Mouse (Mus musculus): ENCODE results near the gene Impad1. TPM values are rescaled to one million over a fixed set of nuclear protein-coding genes. Genes with fewer than 3 reads are reported as not detected.

Gene Impad1
- polyA plus RNA-seq (2012): 4.6 and 6.0 TPM in 2 replicates

- TF ChIP-seq GATA1 (IDR thresholded peaks at IDR 0.05; ENCODE audit: low read length): no peak
These were observed at the start of gene Impad1 for GRCm38 (mm10) chr4:4792992-4793834. TSS of gene Impad1 (minus strand) at chr4:4793355.

DNA sequence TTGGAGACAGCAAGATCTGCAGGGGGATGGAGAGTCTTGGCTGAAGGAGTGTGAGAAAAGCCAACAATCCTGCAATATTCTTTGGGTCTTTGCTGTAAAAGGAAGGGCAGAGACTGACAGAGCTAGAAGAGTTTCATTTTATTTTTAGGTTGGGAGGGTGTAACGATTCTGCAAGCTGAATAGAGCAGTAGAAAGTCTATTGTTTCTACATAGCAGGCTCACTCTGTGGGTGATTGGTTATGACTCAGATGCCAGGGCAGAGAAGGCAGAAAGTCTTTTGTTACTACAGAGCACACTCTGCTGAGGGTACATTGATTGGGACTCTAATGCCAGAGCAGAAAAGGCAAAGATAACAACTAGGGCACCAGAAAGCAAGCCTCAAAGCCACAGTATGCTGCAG lies 47.0 kb upstream of the Impad1 start:
- TF ChIP-seq GATA1 (IDR thresholded peaks at IDR 0.05; ENCODE audit: low read length): no peak

GRCm38 (mm10) chr4:4833789-4834295 lies 40.7 kb upstream of the Impad1 start:
- no peak for TF ChIP-seq GATA1 (IDR thresholded peaks at IDR 0.05; ENCODE audit: low read length)

GRCm38 (mm10) chr4:4828131-4828530 lies 35.0 kb upstream of the Impad1 start:
- TF ChIP-seq GATA1 (IDR thresholded peaks at IDR 0.05; ENCODE audit: low read length): no peak

GRCm38 (mm10) chr4:4822119-4822518 lies 29.0 kb upstream of the Impad1 start:
- no peak for TF ChIP-seq GATA1 (IDR thresholded peaks at IDR 0.05; ENCODE audit: low read length)

GRCm38 (mm10) chr4:4792141-4792991 lies 789 bp downstream of the Impad1 start:
- no peak for TF ChIP-seq GATA1 (IDR thresholded peaks at IDR 0.05; ENCODE audit: low read length)

DNA sequence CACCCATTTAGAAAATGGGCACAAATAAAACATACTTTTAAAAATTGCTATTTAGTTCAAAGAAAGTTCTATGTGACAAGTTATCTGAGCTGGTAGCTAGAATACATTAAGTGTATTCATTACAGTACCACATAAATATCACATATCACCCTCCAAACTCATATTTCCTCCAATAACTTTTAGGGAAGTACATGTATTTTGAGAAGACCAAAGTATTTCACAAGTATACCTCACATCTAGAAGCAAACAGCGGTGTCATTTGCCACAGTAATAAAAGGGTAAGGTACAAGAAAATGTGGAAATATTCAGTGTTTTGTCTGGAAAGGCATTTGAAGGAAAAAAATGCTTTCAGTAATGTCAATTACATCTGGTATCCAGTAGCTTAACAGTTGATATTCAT lies 2.0 kb downstream of the Impad1 start:
- no peak for TF ChIP-seq GATA1 (IDR thresholded peaks at IDR 0.05; ENCODE audit: low read length)

GRCm38 (mm10) chr4:4785169-4785568 lies 8.0 kb downstream of the Impad1 start:
- no peak for TF ChIP-seq GATA1 (IDR thresholded peaks at IDR 0.05; ENCODE audit: low read length)

GRCm38 (mm10) chr4:4784305-4784704 lies 8.8 kb downstream of the Impad1 start:
- no peak for TF ChIP-seq GATA1 (IDR thresholded peaks at IDR 0.05; ENCODE audit: low read length)

DNA sequence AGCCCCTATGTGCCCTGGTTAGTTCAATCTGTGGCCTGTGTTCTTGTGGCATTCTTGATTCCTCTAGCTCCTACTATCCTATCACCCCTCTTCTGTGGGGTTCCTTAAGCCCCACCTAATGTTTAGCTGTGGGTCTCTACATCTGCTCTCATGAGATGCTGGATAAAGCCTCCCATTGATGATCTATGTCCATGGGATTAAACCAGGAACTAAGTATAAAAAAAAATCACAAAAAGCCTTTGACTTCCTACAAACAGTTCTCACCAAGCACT lies 9.5 kb downstream of the Impad1 start:
- no peak for TF ChIP-seq GATA1 (IDR thresholded peaks at IDR 0.05; ENCODE audit: low read length)

DNA sequence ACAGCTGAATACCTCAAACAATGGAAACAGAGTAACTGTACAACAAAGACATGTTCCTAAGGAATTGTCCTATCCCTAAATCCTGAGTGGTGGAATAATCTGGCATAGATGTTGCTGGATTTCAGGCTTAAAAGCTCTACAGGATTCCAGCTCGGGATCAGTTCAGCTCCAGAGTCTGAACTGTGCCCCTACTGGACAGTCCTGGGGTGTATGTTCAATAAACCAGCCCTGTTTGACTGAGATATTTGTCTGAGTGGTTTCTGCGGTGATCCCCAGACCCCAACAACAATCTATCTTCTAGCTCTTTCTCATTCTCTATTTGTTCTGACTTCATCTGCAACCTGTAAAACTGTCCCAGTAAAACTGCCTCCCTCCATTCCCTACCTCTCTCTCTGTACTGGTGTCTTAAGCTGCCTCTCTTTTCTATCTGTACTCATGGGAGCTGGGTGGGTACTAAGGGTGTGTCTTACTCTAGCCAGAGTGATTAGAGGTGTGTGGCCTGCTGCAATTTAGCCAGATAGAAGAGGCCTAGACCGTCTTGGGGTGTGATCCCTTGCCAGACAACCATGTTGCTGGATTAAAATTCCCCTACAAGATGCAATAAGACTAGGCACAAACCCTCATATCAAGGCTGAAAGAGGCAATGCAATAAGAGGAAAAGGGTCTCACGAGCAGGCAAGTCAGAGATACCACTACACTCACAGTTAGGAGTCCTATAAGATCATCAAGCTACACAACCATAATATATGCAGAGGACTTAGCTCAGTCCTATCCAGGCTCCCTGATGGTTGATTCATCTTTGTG lies 10.1 kb downstream of the Impad1 start:
- TF ChIP-seq GATA1 (IDR thresholded peaks at IDR 0.05; ENCODE audit: low read length): no peak

DNA sequence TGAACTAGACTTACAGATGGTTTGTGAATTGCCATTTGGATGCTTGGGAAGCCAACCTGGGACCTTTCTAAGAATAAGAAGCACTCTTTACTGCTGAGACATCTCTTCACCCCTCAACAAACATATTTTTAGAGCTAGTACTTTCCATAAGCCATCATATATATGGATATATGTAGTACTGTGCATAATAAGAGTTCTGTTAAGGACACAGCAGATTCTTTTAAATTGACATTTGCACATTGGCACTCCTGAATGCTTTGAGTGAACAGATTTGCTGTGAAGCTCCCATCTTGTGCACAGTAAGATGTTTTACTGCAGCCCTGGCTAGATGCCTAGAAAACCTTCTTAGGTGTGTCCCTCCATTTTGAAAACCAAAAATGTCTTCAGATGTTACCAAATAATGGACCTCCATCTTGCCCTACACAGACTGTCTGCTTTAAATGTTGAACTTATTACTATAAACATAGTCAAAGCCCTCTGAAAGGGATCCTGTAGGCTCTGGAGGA lies 13.8 kb downstream of the Impad1 start:
- no peak for TF ChIP-seq GATA1 (IDR thresholded peaks at IDR 0.05; ENCODE audit: low read length)

DNA sequence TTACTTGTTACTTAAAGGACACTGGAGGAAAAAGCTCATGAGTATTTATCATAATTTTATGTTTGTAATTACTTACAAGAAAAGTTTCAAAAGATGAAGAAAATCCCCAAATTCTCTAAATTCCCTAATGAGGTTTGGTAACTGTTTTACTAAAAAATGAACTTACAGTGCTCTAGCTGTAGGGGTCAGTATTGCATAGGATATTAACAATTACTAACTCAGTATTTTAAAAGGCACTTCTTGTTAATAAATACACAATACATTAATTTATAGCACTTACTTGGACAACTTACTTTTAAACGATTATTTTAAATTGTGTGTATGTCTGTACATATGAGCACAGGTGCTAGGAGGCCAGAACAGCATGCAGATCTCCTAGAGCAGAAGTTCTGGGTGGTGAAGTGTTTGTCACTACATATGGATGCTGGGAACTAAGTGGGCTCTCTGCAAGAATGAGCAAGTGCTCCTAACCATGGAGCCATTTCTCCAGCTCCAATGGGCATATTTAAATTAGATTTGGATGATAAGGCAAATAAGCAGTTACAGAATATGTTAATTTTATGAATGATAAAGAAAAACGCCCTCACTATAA lies 21.5 kb downstream of the Impad1 start:
- no peak for TF ChIP-seq GATA1 (IDR thresholded peaks at IDR 0.05; ENCODE audit: low read length)

- no peak for TF ChIP-seq GATA1 (IDR thresholded peaks at IDR 0.05; ENCODE audit: low read length)
These were observed 27.3 kb downstream of the Impad1 start for GRCm38 (mm10) chr4:4765806-4766205.

DNA sequence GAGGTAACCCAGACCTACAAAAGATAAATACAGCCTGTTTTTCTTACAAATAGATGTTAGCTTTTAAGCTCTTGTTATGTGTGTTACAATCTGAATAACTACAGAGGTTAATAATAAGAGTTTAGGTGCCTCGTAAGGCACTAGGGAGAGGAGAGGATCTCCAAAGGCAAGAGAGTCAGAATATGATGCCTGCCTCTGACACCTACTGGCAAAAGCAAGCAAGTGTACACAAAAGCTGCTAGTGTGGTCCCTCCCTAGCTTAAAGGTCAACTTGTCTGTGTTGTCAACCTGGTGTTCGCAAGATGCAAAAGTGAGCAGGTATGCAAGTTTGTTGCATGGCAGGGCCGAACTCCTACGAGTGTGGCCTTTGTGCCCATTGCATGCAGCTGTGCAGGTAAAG lies 34.8 kb downstream of the Impad1 start:
- TF ChIP-seq GATA1 (IDR thresholded peaks at IDR 0.05; ENCODE audit: low read length): no peak

Data from G1E-ER4 (cell line).